Mouse (Mus musculus): ENCODE data around the gene Unc13b. TPM values are rescaled to one million over a fixed set of nuclear protein-coding genes. Genes with fewer than 3 reads are reported as not detected.

Gene Unc13b
- polyA plus RNA-seq, 1 experiment: 0.54 TPM

DNA sequence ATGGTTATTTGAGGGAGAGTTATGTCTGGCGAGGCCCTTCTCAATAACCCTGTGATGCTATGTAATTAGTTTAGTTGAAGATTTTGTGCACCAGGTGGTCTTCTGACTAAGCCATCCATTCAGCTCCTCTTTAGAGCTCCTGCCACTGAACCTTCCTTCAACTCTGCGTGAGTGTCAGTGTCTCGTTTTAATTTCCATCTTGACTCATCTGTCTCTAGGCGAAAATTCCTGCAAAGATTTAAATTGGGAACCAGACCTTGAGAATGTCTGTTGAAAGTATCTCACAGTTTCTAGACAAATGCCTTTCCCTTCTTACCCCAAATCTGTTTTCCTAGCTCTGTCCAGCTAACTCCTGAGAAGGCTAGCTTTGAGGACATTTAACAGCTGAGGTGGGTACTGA is 146.8 kb downstream of the Unc13b start:
- peaks cover 7% of the 10 kb centered on the region for H3K9me3 ChIP-seq
- H3K27me3 ChIP-seq (replicated peaks): peaks cover 15% of the 10 kb centered on the region
- H3K36me3 ChIP-seq (replicated peaks; ENCODE audit: low read length): no peaks in the 10 kb centered on the region
- H3K4me3 ChIP-seq (replicated peaks): no peak overlapping the region
- no peak for TF ChIP-seq FLI1 (IDR thresholded peaks at IDR 0.05; ENCODE audit: low read length)
- peaks cover 6% of the 10 kb centered on the region for H3K4me1 ChIP-seq

DNA sequence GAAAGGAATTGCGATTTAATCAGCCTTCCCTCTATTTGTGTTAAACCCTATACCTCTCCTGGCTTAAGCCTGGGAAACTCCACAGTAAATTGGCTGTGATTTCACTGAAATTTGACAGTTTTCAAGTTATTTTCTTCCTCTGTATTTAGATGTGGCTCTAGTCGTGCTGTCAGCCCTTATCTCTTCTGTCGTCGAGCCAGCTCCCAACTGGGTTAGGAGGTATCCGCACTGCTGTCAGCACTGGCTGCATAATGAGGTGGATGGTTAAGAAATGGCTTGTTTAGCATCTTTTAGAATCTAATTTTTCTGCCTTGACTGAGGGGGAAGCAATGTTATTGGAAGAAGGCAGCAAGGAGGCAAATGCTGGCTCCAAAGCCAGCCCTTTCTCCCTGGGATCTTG is 148.2 kb downstream of the Unc13b start:
- Histone ChIP-seq H3K27me3 (replicated peaks) (peaks cover 17% of the 10 kb centered on the region), H3K36me3 (replicated peaks; ENCODE audit: low read length) (no peaks in the 10 kb centered on the region), H3K4me1 (peaks cover 6% of the 10 kb centered on the region), H3K9me3 (peaks cover under 1% of the 10 kb centered on the region; the same call in 1 of the 2 replicates), H3K4me3 (replicated peaks) (no peak overlapping the region)
- TF ChIP-seq FLI1 (IDR thresholded peaks at IDR 0.05; ENCODE audit: low read length) (no peak), GATA1 (IDR thresholded peaks at IDR 0.05; ENCODE audit: borderline replicate concordance, low read length) (no peak)

DNA sequence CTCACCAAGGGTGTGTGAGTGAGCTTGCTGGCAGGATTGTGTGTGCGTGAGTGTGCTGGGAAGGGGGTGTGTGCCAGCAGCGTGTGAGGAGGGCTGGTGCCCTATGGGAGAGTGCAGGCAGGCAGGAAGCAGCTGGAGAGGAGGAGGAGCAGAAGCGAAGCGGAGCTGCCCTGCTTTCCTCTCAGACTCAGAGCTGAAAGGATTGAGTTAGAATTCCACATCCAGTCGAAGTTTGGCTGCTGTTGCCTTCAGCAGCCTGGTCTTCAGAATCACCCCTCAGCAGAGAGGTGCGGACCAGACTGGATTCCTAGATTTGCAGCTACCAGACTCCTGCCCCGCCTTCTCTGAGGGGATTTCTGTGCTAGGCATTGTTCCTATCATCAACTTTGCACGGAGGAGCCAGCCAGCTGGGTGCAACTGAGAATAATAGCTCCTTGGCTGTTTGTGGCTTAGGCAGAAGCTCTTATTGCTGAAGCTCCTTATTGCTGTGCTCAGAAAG is 150.4 kb downstream of the Unc13b start:
- TF ChIP-seq FLI1 (IDR thresholded peaks at IDR 0.05; ENCODE audit: low read length) (no peak), GATA1 (IDR thresholded peaks at IDR 0.05; ENCODE audit: borderline replicate concordance, low read length) (no peak)

DNA sequence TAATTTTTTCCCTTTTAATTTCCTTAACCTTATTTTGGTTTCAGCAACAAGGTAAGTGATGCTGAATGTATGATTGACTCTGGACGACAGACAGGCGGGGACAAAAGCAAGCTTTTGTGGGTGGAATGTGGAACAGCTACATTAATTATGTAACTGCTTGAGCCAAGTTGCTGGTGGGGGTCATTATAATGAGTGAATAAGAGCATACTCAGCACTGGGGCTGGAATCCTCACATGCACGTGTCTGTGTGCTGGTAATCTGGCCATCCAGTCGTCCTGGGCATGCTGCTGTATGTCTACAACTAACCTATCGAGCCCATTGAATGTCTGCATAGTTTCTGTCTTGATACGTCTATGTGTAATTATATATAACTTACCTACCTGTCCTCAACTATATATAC is 150.9 kb downstream of the Unc13b start:
- Histone ChIP-seq H3K36me3 (replicated peaks; ENCODE audit: low read length) (no peaks in the 10 kb centered on the region), H3K4me1 (peaks cover 6% of the 10 kb centered on the region; the same call in 1 of the 2 replicates), H3K4me3 (replicated peaks) (no peak overlapping the region), H3K9me3 (no peaks in the 10 kb centered on the region), H3K27me3 (replicated peaks) (peaks cover 21% of the 10 kb centered on the region)
- TF ChIP-seq GATA1 (IDR thresholded peaks at IDR 0.05; ENCODE audit: borderline replicate concordance, low read length) (no peak), FLI1 (IDR thresholded peaks at IDR 0.05; ENCODE audit: low read length) (no peak)

More for the DNA sequence above, 150.4 kb downstream of the Unc13b start:
- peak overlapping the region; percentile 78 for H3K4me3 ChIP-seq (replicated peaks)
- H3K27me3 ChIP-seq (replicated peaks): peaks cover 19% of the 10 kb centered on the region
- peaks cover 6% of the 10 kb centered on the region; the same call in 1 of the 2 replicates for H3K4me1 ChIP-seq
- H3K36me3 ChIP-seq (replicated peaks; ENCODE audit: low read length): no peaks in the 10 kb centered on the region
- H3K9me3 ChIP-seq: no peaks in the 10 kb centered on the region

DNA sequence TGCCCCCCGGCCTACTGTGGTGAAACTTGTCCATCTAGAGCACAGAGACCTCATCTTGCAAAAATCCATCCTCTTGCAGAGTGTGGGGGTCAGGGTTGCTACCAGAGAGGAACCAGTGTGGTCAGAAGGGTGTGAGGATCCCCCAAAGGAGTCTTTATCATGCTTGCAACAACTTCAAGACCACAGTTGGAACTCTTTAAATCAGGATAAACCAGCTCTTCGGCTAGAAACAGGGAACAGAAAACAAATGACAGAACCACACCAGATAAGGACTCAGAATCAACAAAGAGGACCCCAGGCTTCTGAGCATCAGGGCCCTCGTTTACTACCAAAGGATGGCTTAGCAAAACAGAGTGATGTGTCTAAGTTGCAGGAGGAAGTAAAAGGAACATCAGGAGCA is 157.7 kb downstream of the Unc13b start:
- no peaks in the 10 kb centered on the region for H3K36me3 ChIP-seq (replicated peaks; ENCODE audit: low read length)
- H3K27me3 ChIP-seq (replicated peaks): peaks cover 12% of the 10 kb centered on the region
- peaks cover 11% of the 10 kb centered on the region for H3K4me1 ChIP-seq
- H3K9me3 ChIP-seq: no peaks in the 10 kb centered on the region
- TF ChIP-seq FLI1 (IDR thresholded peaks at IDR 0.05; ENCODE audit: low read length) (no peak), GATA1 (IDR thresholded peaks at IDR 0.05; ENCODE audit: borderline replicate concordance, low read length) (no peak)
- no peak overlapping the region for H3K4me3 ChIP-seq (replicated peaks)

DNA sequence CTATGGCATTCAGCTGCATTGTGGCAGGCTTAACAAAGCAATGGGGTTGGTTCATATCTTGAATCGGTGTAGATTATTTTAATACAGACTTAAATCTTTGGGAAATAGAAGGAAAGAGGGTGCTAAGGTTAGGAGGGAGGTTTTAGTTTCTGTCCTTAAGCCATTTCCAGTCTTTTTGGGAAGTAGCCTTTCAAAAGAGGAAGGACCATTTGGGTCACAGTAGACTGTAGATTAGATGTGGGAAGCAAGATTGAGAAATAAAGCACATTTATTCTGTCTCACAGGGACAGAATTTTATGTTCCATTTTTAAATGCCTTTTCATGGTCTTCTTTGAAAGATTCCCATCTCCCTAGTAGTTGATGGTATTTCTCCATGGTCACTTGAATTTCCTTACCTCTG is 159.2 kb downstream of the Unc13b start:
- no peaks in the 10 kb centered on the region for H3K36me3 ChIP-seq (replicated peaks; ENCODE audit: low read length)
- H3K4me3 ChIP-seq (replicated peaks): no peak overlapping the region
- H3K9me3 ChIP-seq: no peaks in the 10 kb centered on the region
- TF ChIP-seq FLI1 (IDR thresholded peaks at IDR 0.05; ENCODE audit: low read length) (no peak), GATA1 (IDR thresholded peaks at IDR 0.05; ENCODE audit: borderline replicate concordance, low read length) (no peak)
- peaks cover 11% of the 10 kb centered on the region for H3K4me1 ChIP-seq
- peaks cover 13% of the 10 kb centered on the region for H3K27me3 ChIP-seq (replicated peaks)

DNA sequence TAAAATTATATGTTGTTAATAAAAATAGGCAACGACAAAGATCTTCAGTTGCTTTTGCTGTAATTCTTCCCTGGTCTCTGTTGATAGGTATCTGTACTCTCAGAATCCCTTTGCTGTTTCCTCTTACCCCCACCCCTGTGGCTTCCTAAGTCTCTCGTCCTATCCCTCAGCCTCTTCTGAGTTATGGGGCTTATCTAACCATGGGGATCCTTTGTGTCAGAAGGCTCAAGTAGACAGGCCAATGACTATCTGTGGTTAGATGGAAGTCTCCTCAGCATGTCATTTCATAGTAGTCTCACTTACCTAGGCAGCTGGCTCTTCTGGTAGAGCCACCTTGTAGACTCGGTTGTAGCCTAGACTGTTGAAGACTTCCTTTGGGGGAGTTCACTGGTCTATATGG is 173.1 kb downstream of the Unc13b start:
- peaks cover 14% of the 10 kb centered on the region for H3K27me3 ChIP-seq (replicated peaks)
- no peak overlapping the region for H3K4me3 ChIP-seq (replicated peaks)
- no peak for TF ChIP-seq GATA1 (IDR thresholded peaks at IDR 0.05; ENCODE audit: borderline replicate concordance, low read length)
- no peak for TF ChIP-seq FLI1 (IDR thresholded peaks at IDR 0.05; ENCODE audit: low read length)
- H3K9me3 ChIP-seq: no peaks in the 10 kb centered on the region
- H3K36me3 ChIP-seq (replicated peaks; ENCODE audit: low read length): no peaks in the 10 kb centered on the region
- H3K4me1 ChIP-seq: peaks cover 4% of the 10 kb centered on the region; the same call in 1 of the 2 replicates

DNA sequence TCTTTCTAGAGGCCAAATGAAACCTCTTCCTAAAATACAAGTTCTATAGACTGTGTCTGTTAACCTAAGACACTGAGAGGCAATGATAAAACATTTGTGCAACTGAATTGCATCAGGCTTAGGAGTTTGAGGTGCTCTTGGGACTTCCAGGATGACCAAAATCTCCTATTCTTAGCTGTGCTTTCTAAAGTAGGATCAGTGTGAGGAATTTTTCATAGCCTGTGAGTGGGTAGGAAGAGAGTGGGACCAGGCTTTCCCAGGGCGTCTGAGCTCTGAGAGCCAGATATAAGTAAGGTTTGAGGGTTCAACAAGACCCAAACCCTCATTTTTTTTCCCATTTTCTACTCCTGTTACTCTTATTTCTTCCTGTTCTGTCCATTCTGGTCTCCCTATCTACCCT is 174.2 kb downstream of the Unc13b start:
- no peaks in the 10 kb centered on the region for H3K9me3 ChIP-seq
- peaks cover 20% of the 10 kb centered on the region for H3K27me3 ChIP-seq (replicated peaks)
- TF ChIP-seq GATA1 (IDR thresholded peaks at IDR 0.05; ENCODE audit: borderline replicate concordance, low read length): no peak
- TF ChIP-seq FLI1 (IDR thresholded peaks at IDR 0.05; ENCODE audit: low read length): no peak
- no peak overlapping the region for H3K4me3 ChIP-seq (replicated peaks)
- H3K4me1 ChIP-seq: peaks cover 4% of the 10 kb centered on the region; the same call in 1 of the 2 replicates
- no peaks in the 10 kb centered on the region for H3K36me3 ChIP-seq (replicated peaks; ENCODE audit: low read length)

DNA sequence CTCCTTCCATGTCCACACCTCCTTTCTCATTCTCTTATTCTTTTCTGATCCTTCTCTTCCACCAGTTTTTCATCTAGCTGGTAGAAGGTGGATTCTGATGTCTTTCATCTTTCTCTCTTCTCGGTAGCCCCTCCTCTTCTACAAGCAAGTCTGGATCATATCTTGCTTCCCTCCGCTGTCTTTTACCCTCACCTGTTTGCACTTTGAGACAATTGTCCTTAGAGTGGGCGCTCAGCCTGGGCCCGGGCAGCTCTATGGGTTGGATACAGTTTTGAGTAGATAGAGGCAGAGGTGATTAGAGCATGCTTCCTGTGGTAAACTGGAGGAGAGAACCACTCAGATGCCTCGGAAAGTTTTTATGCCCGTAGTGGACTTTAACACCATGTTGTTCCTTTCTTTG is 174.7 kb downstream of the Unc13b start:
- Histone ChIP-seq H3K36me3 (replicated peaks; ENCODE audit: low read length) (no peaks in the 10 kb centered on the region), H3K4me1 (peaks cover 4% of the 10 kb centered on the region; the same call in 1 of the 2 replicates), H3K27me3 (replicated peaks) (peaks cover 21% of the 10 kb centered on the region), H3K4me3 (replicated peaks) (no peak overlapping the region), H3K9me3 (no peaks in the 10 kb centered on the region)
- TF ChIP-seq GATA1 (IDR thresholded peaks at IDR 0.05; ENCODE audit: borderline replicate concordance, low read length) (no peak), FLI1 (IDR thresholded peaks at IDR 0.05; ENCODE audit: low read length) (no peak)

DNA sequence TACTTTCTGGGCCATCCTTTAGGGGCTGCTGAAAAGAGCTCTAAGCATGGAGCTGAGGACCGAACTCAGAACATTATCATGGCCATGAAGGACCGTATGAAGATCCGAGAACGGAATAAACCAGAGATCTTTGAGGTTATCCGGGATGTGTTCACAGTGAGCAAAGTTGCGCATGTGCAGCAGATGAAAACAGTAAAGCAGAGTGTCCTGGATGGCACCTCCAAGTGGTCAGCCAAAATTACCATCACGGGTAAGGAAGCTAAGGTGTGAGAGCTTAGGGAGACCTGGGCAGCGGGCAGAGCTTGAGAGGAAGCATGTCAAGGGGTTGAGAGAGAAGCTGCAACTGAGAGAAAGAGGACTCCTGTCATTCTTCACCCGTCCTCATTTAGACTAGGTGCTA is 178.1 kb downstream of the Unc13b start:
- no peaks in the 10 kb centered on the region for H3K36me3 ChIP-seq (replicated peaks; ENCODE audit: low read length)
- TF ChIP-seq GATA1 (IDR thresholded peaks at IDR 0.05; ENCODE audit: borderline replicate concordance, low read length) (no peak), FLI1 (IDR thresholded peaks at IDR 0.05; ENCODE audit: low read length) (no peak)
- H3K9me3 ChIP-seq: no peaks in the 10 kb centered on the region
- H3K4me1 ChIP-seq: peaks cover 2% of the 10 kb centered on the region; the same call in 1 of the 2 replicates
- H3K27me3 ChIP-seq (replicated peaks): peaks cover 26% of the 10 kb centered on the region
- H3K4me3 ChIP-seq (replicated peaks): no peak overlapping the region

DNA sequence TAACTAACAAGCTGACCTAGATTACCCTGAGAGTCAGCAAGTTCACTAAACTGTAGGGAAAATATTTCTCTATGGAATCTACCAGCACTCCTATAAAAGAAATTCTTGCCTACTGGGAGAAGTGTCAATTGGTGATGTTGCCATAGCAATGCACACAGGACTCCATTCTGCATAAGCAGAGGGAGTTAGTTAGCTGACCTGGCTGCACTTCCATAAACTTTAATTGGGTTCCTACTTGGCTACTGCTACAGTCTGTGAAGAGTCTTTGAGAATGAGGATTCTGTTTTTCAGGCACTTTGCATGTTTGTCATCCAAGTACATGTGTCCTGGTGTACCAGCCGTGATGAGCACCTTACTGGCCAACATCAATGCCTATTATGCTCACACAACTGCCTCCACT is 182.0 kb downstream of the Unc13b start:
- no peak for TF ChIP-seq FLI1 (IDR thresholded peaks at IDR 0.05; ENCODE audit: low read length)
- TF ChIP-seq GATA1 (IDR thresholded peaks at IDR 0.05; ENCODE audit: borderline replicate concordance, low read length): no peak
- H3K4me3 ChIP-seq (replicated peaks): no peak overlapping the region
- no peaks in the 10 kb centered on the region for H3K9me3 ChIP-seq
- peaks cover 32% of the 10 kb centered on the region for H3K27me3 ChIP-seq (replicated peaks)
- H3K4me1 ChIP-seq: no peaks in the 10 kb centered on the region
- no peaks in the 10 kb centered on the region for H3K36me3 ChIP-seq (replicated peaks; ENCODE audit: low read length)
